Mouse (Mus musculus) liver, embryonic 14.5 days (tissue): ENCODE measurements around the gene Map2k5.

Experiments used
- CTCF ChIP-seq: IDR thresholded peaks from 2 replicates; pipeline ENCODE4 v1.5.1; 2016; ENCODE audit warnings: antibody characterized with exemption, low read depth, control low read depth
- EP300 ChIP-seq: IDR thresholded peaks from 2 replicates; pipeline ENCODE4 v1.6.1; 2016; ENCODE audit warnings: antibody characterized with exemption, low read depth

- TF ChIP-seq CTCF = no peak
- no peak for TF ChIP-seq EP300
Observed at GRCm38 (mm10) chr9:63171951-63172350, 205.8 kb downstream of the Map2k5 start.
